Mouse (Mus musculus) mesoderm, embryonic 11.5 days (tissue): ENCODE measurements at regions not wholly inside any gene's neighbourhood (a gene's known extent, or its start where the extent isn't known, plus 50 kb on each side); places are given as distances from the start of the nearest gene placed in this dataset.

Experiments
- DNase-seq: peaks from one replicate; pipeline ENCODE4 v3.0.0-alpha.2; 2012; ENCODE audit warnings: low read depth, low spot score

- DNase-seq: peak; percentile 83
These were observed 137.5 kb downstream of the Wscd1 start for GRCm38 (mm10) chr11:71887211-71887610.

DNA sequence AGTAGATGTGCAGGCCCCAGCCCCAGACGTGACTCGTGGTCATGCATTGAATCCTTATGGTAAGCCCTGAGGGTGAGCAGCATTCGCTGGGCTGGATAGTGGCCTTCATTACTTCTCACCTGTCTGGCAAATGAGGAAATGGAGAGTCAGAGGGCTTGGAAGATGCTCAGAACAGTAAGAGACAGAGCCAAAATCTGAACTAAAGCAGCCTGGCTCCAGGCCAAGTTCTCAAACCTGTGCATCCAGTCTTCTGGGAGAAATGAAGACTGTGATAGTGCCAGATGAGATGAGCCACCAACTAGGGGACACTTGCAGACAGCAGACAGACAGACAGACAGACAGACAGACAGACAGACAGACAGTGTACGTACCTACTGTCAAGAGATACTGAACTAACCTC lies 137.1 kb downstream of the Wscd1 start:
- DNase-seq: no peak

GRCm38 (mm10) chr11:71884861-71885260 lies 135.1 kb downstream of the Wscd1 start:
- DNase-seq: no peak

GRCm38 (mm10) chr11:71881841-71882240 lies 132.1 kb downstream of the Wscd1 start:
- no peak for DNase-seq

DNA sequence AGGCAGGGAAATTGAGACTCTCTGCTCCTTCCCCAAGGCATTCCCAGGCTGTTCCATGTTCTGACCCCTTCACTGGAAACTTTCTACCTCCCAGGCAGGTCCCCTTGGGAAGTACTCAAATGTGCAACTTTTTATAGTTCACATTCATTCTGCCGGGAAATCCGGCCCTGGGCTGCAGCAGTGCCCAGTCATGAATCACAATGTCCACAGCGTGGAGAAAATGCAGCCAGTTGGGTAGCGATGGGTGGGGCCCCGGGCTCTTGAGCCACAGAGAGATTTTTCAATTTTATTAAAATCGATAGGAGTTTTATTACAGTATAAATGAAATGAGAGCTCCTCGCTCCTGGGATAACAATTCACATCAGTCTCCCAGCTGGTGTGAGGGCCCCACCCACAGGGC lies 121.6 kb downstream of the Wscd1 start:
- no peak for DNase-seq

DNA sequence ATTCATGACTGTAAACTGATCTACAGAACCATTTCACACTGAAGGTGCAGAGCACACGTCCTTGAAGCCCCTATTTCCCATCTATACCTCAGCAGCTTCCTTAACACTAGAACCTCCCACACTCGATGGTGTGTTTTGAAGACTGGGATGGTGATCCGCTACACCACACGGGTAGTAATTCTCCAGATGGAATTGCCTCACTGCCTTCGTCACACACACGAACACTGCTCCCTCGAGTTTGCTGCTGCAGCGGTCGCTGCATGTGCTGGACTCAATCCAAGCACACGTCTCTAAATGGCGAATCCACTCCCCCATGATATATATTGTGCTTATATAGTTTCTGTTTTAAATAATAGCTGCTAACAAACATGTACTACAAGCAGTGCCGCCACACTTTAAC lies 117.0 kb downstream of the Wscd1 start:
- no peak for DNase-seq

- no peak for DNase-seq
These were observed 108.2 kb downstream of the Wscd1 start for GRCm38 (mm10) chr11:71857926-71858325.

- no peak for DNase-seq
These were observed 105.8 kb downstream of the Wscd1 start for GRCm38 (mm10) chr11:71855557-71855956.

DNA sequence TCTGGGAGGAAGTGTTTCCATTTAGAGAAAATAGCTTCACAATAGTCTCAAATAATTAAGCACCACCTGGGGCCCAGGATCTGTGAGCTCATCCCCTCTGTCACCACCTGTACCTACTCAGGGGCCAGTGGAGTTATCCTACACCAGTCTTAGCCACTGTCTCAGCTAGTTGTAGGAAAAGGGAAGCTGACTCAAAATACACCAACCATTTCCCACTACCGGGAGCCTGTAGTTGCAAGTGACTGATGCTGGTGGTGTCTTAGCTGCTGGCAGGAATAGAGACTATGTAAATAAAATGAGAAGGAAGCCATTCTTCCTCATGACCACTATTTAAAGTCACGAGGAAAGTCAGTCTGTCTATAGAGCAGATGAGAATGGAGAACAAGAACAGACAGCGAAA lies 105.3 kb downstream of the Wscd1 start:
- DNase-seq: no peak

- peak; percentile 20 for DNase-seq
These were observed 98.1 kb downstream of the Wscd1 start for GRCm38 (mm10) chr11:71847684-71848367.

DNA sequence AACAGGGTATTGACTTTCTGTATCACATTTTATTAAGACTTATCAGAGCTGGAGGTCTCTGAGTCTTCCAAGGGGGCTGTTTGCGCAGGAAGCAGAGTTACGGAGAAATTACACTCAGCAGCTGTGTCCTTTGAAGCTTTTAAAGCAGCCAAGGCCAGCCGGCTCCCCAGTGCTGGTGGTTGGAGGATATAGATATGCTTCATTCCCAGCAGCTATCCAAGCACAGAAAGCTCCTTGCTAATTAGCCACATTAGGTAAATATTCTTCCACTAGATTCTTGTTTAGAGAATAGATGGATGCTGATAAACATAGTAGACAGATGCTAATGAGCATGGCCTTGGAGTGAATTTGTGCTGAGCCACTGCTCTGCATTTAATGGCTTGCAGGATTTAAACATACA lies 96.8 kb downstream of the Wscd1 start:
- no peak for DNase-seq

DNA sequence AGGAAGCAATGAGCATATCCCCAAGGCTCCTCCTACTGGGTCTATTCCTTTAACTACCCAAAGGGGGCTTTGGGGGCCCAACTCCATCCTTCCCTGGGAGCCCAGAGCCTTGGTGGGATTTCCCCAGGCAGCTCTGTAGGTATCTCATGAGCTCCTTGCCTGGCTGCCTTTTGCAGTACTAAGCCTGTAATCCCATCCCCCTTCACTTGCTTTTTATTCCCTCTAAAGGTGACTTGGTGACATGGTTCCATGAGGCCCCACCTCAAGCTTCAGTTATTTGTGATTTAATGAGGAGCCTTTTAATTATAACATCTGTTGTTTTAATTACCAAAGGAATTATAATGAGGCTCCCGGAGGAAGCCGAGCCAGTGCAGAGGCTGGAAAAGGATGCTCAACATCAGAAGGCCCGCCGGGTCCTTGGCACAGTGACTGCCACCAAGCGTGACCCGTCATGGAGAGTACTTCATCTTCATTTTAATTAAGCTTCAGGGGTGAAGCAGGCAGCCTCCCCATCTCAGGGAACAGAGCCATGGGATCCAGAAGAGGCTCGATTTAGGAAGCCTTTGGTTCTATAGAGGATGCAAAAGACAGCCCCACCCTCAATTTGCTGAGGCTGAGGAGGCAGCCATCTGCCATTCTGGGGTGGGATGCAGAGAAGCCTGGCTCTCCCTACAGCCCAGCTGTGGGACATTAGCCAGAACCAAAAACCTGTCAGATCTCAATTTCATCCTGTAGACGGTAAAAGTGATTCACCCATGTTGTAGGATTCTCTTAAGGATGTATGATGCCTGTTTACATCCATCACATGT lies 91.1 kb downstream of the Wscd1 start:
- no peak for DNase-seq
